Mouse (Mus musculus) cerebellum, adult 2 months (tissue): ENCODE data around the gene Olfr190. TPM values are rescaled to one million over a fixed set of nuclear protein-coding genes. Genes with fewer than 3 reads are reported as not detected.
"Not testable (repeated sequence)": the region's sequence is repeated elsewhere in the genome, so short reads cannot be mapped to it uniquely, and the experiment has no call there.

Source experiments
- DNase-seq, 2 experiments: peaks; one replicate each; pipeline ENCODE4 v3.0.0; 2021
- H3K27ac ChIP-seq: fragments of 200-500 bp; 2 replicates; pipeline ENCODE4 v1.5.1; 2012; ENCODE audit warnings: low read length, control low read depth, inconsistent platforms; ENCODE audit not compliant: insufficient read depth
- H3K27me3 ChIP-seq: fragments of 200-500 bp; 2 replicates; pipeline ENCODE4 v1.6.1; 2012; ENCODE audit warnings: inconsistent platforms, mild to moderate bottlenecking, low read length, moderate library complexity; ENCODE audit not compliant: control insufficient read depth, insufficient read depth
- H3K4me1 ChIP-seq: fragments of 200-500 bp; 2 replicates; pipeline ENCODE4 v1.6.1; 2011; ENCODE audit warnings: low read length; ENCODE audit not compliant: control insufficient read depth, insufficient read depth
- H3K4me3 ChIP-seq: fragments of 200-500 bp; replicated peaks from 2 replicates; pipeline ENCODE3; 2011; ENCODE audit warnings: mild to moderate bottlenecking, low read depth, low read length, control low read depth; ENCODE audit not compliant: insufficient read depth
- CTCF ChIP-seq: fragments of 200-500 bp; IDR thresholded peaks from 2 replicates; pipeline ENCODE4 v1.5.1; 2011; ENCODE audit warnings: low read depth, mild to moderate bottlenecking, control low read depth, low read length, moderate library complexity, borderline replicate concordance; ENCODE audit not compliant: insufficient read depth
- POLR2A ChIP-seq: fragments of 200-500 bp; IDR thresholded peaks from 2 replicates; pipeline ENCODE4 v1.6.1; 2011; ENCODE audit warnings: low read length, control low read depth, borderline replicate concordance; ENCODE audit not compliant: insufficient read depth
- WGBS: fragments of 180-500 bp; shearing (Covaris S2); methylation state at CpG from one replicate; pipeline ENCODE4 v1.1.7; 2018; 5-methylcytosine and 5-hydroxymethylcytosine counted together
- polyA plus RNA-seq: library from polyadenylated mRNA; depleted of rRNA; stranded (reverse); fragments of >200 nt; gene quantifications from 2 replicates; pipeline ENCODE4 v1.2.3, GENCODE M21; 2012; rRNA removed

The Olfr190 gene
- polyA plus RNA-seq, result not detected in 2 replicates

GRCm38 (mm10) chr16:59077905-59078304 lies at the start of gene Olfr190:
Gene Olfr190, minus strand, starts transcription at chr16:59078005.
- no peak for DNase-seq
- WGBS, result 87% methylated on average over 5 of the region's 5 CpGs

GRCm38 (mm10) chr16:59120969-59121368 lies 43.2 kb upstream of the Olfr190 start, which contains the start of gene Olfr194:
Gene Olfr194, minus strand, starts transcription at chr16:59121069.
- TF ChIP-seq POLR2A (no peak), CTCF (no peak)
- Histone ChIP-seq H3K27me3 (no peaks in the 10 kb centered on the region), H3K4me3 (no peak within 1 kb of the TSS), H3K27ac (no peak within 1 kb of the TSS), H3K4me1 (no peaks in the 10 kb centered on the region)
- no peak for DNase-seq

More at GRCm38 (mm10) chr16:59077905-59078304, at the start of gene Olfr190:
- Histone ChIP-seq H3K4me3 (no peak within 1 kb of the TSS), H3K4me1 (no peaks in the 10 kb centered on the region), H3K27me3 (no peaks in the 10 kb centered on the region), H3K27ac (no peak within 1 kb of the TSS)
- no peak for TF ChIP-seq CTCF
- TF ChIP-seq POLR2A, result no peak

- no peak within 1 kb of the TSS for H3K27ac ChIP-seq
- 61% methylated on average over 1 of the region's 1 CpGs for WGBS
- H3K4me1 ChIP-seq, result no peaks in the 10 kb centered on the region
- TF ChIP-seq POLR2A, result no peak
- no peak for TF ChIP-seq CTCF
- no peak within 1 kb of the TSS for H3K4me3 ChIP-seq
- no peak for DNase-seq
- H3K27me3 ChIP-seq, result no peaks in the 10 kb centered on the region
Measured at GRCm38 (mm10) chr16:59111781-59112180, 34.0 kb upstream of the Olfr190 start, which contains the start of gene Olfr193. Gene Olfr193, minus strand, starts transcription at chr16:59111881.

- not testable (repeated sequence) for H3K4me1 ChIP-seq, DNase-seq, H3K27ac ChIP-seq, H3K4me3 ChIP-seq, H3K27me3 ChIP-seq
- 31% methylated on average over 5 of the region's 5 CpGs for WGBS
Measured at GRCm38 (mm10) chr16:59108522-59108921, 30.7 kb upstream of the Olfr190 start.

GRCm38 (mm10) chr16:59105312-59105711 lies 27.5 kb upstream of the Olfr190 start:
- no peak for DNase-seq
- Histone ChIP-seq H3K4me3 (no peak overlapping the region), H3K4me1 (no peaks in the 10 kb centered on the region), H3K27me3 (no peaks in the 10 kb centered on the region), H3K27ac (no peak overlapping the region)
- 86% methylated on average over 2 of the region's 2 CpGs for WGBS
- TF ChIP-seq POLR2A, result no peak
- TF ChIP-seq CTCF, result no peak

- not testable (repeated sequence) for H3K4me1 ChIP-seq, DNase-seq, H3K27me3 ChIP-seq, H3K4me3 ChIP-seq, H3K27ac ChIP-seq
- 24% methylated on average over 1 of the region's 1 CpGs for WGBS
Measured at GRCm38 (mm10) chr16:59089722-59090121, 11.9 kb upstream of the Olfr190 start, which contains the start of gene Olfr191. Gene Olfr191, minus strand, starts transcription at chr16:59089822.

GRCm38 (mm10) chr16:59081113-59081512 lies 3.3 kb upstream of the Olfr190 start:
- not testable (repeated sequence) for H3K27me3 ChIP-seq, H3K4me3 ChIP-seq, H3K27ac ChIP-seq, DNase-seq, H3K4me1 ChIP-seq
- WGBS, result 77% methylated on average over 2 of the region's 2 CpGs

GRCm38 (mm10) chr16:59073520-59073919 lies 4.3 kb downstream of the Olfr190 start:
- H3K4me3 ChIP-seq, result no peak overlapping the region
- DNase-seq, result no peak
- H3K4me1 ChIP-seq, result no peaks in the 10 kb centered on the region
- no peak overlapping the region for H3K27ac ChIP-seq
- no peak for TF ChIP-seq CTCF
- no peak for TF ChIP-seq POLR2A
- H3K27me3 ChIP-seq, result no peaks in the 10 kb centered on the region
- WGBS, result 87% methylated on average over 1 of the region's 1 CpGs

GRCm38 (mm10) chr16:59071755-59072154 lies 6.0 kb downstream of the Olfr190 start:
- H3K27me3 ChIP-seq, result no peaks in the 10 kb centered on the region
- DNase-seq, result no peak
- H3K4me3 ChIP-seq, result no peak overlapping the region
- no peak for TF ChIP-seq CTCF
- TF ChIP-seq POLR2A, result no peak
- no peak overlapping the region for H3K27ac ChIP-seq
- no peaks in the 10 kb centered on the region for H3K4me1 ChIP-seq

- not testable (repeated sequence) for H3K27ac ChIP-seq, DNase-seq, H3K4me3 ChIP-seq, H3K27me3 ChIP-seq, H3K4me1 ChIP-seq
- WGBS, result 23% methylated on average over 3 of the region's 3 CpGs
Measured at GRCm38 (mm10) chr16:59062411-59062810, 15.4 kb downstream of the Olfr190 start.

- H3K27me3 ChIP-seq, H3K4me3 ChIP-seq, DNase-seq, H3K4me1 ChIP-seq, H3K27ac ChIP-seq: not testable (repeated sequence)
- WGBS, result 99% methylated on average over 2 of the region's 2 CpGs
Measured at GRCm38 (mm10) chr16:59049286-59049685, 28.5 kb downstream of the Olfr190 start.
